Mouse (Mus musculus) hindbrain, embryonic 13.5 days (tissue): ENCODE results near the gene Bmp6. TPM values are rescaled to one million over a fixed set of nuclear protein-coding genes. Genes with fewer than 3 reads are reported as not detected.

Source experiments
- ATAC-seq: fragments of 200-750 bp; cut with Nextera tagmentation; 2 replicates; pipeline ENCODE4 v1.8.0; 2017; ENCODE audit warnings: moderate TSS enrichment; ENCODE audit not compliant: low FRiP score
- H3K27ac ChIP-seq: fragments of 300-500 bp; sonication (generic); 2 replicates; pipeline ENCODE4 v1.5.1; 2015; ENCODE audit warnings: inconsistent platforms, mild to moderate bottlenecking, moderate library complexity
- H3K27me3 ChIP-seq: fragments of 300-500 bp; sonication (generic); 2 replicates; pipeline ENCODE4 v1.6.1; 2015; ENCODE audit warnings: mild to moderate bottlenecking, inconsistent platforms
- H3K36me3 ChIP-seq: fragments of 300-500 bp; sonication (generic); 2 replicates; pipeline ENCODE4 v1.6.1; 2015; ENCODE audit warnings: mild to moderate bottlenecking, inconsistent platforms
- H3K4me1 ChIP-seq: fragments of 300-500 bp; sonication (generic); replicated peaks from 2 replicates; pipeline ENCODE4 v1.6.1; 2015; ENCODE audit warnings: inconsistent platforms
- H3K4me2 ChIP-seq: fragments of 300-500 bp; sonication (generic); 2 replicates; pipeline ENCODE4 v1.6.1; 2015; ENCODE audit warnings: inconsistent platforms, mild to moderate bottlenecking, moderate library complexity
- H3K4me3 ChIP-seq: fragments of 300-500 bp; sonication (generic); 2 replicates; pipeline ENCODE4 v1.5.1; 2015; ENCODE audit warnings: mild to moderate bottlenecking, inconsistent platforms
- H3K9ac ChIP-seq: fragments of 300-500 bp; sonication (generic); 2 replicates; pipeline ENCODE4 v1.6.1; 2015; ENCODE audit warnings: mild to moderate bottlenecking, inconsistent platforms
- H3K9me3 ChIP-seq: fragments of 300-500 bp; sonication (generic); 2 replicates; pipeline ENCODE4 v1.6.1; 2016; ENCODE audit warnings: inconsistent platforms
- WGBS: fragments of 180-500 bp; shearing (Covaris S2); methylation state at CpG from one replicate; pipeline ENCODE4 v1.1.7; 2015; 5-methylcytosine and 5-hydroxymethylcytosine counted together
- polyA plus RNA-seq: library from polyadenylated mRNA; unstranded; fragments of >200 nt; fragmentation: Nextera tagmentation; extraction: Ambion mirVana; gene quantifications from 2 replicates; pipeline ENCODE4 v1.2.1, GENCODE M21; 2015

Gene Bmp6
- polyA plus RNA-seq, 1 experiment from 2014 or later = 3.1 TPM

GRCm38 (mm10) chr13:38527041-38527796, 182.3 kb downstream of the Bmp6 start:
- ATAC-seq = peak; percentile 34; the same call in 1 of the 2 replicates
- 11% methylated on average over 15 of the region's 15 CpGs for WGBS
- Histone ChIP-seq H3K4me3 (peak overlapping the region; percentile 60), H3K27ac (peak overlapping the region; percentile 87), H3K9ac (peak overlapping the region; percentile 76), H3K27me3 (peaks cover 6% of the 10 kb centered on the region; the same call in 1 of the 2 replicates), H3K36me3 (peaks cover 12% of the 10 kb centered on the region), H3K4me1 (peaks cover 33% of the 10 kb centered on the region), H3K4me2 (peak overlapping the region; percentile 83), H3K9me3 (no peaks in the 10 kb centered on the region)

GRCm38 (mm10) chr13:38527797-38528650, 183.1 kb downstream of the Bmp6 start:
- ATAC-seq = peak; percentile 94
- Histone ChIP-seq H3K9me3 (no peaks in the 10 kb centered on the region), H3K4me2 (peak overlapping the region; percentile 83), H3K36me3 (peaks cover 3% of the 10 kb centered on the region), H3K9ac (peak overlapping the region; percentile 76), H3K4me1 (peaks cover 33% of the 10 kb centered on the region), H3K4me3 (peak overlapping the region; percentile 60), H3K27ac (peak overlapping the region; percentile 87), H3K27me3 (peaks cover 6% of the 10 kb centered on the region; the same call in 1 of the 2 replicates)
- under 1% methylated on average over 79 of the region's 87 CpGs for WGBS

- H3K4me3 ChIP-seq = peak within 1 kb of the TSS; percentile 60
- 61% methylated on average over 9 of the region's 9 CpGs for WGBS
- no peaks in the 10 kb centered on the region for H3K9me3 ChIP-seq
- H3K9ac ChIP-seq = peak within 1 kb of the TSS; percentile 76
- H3K27me3 ChIP-seq = peaks cover 6% of the 10 kb centered on the region; the same call in 1 of the 2 replicates
- peak within 1 kb of the TSS; percentile 83 for H3K4me2 ChIP-seq
- H3K4me1 ChIP-seq = peaks cover 33% of the 10 kb centered on the region
- no peaks in the 10 kb centered on the region for H3K36me3 ChIP-seq
- H3K27ac ChIP-seq = peak within 1 kb of the TSS; percentile 87
- ATAC-seq = no peak
Observed at GRCm38 (mm10) chr13:38528687-38529294, 183.9 kb downstream of the Bmp6 start, which contains the start of gene Txndc5. Txndc5 (minus strand) TSS chr13:38528824.

- H3K27ac ChIP-seq = no peak overlapping the region
- no peaks in the 10 kb centered on the region for H3K9me3 ChIP-seq
- peaks cover 33% of the 10 kb centered on the region for H3K4me1 ChIP-seq
- H3K9ac ChIP-seq = no peak overlapping the region
- no peak for ATAC-seq
- H3K4me2 ChIP-seq = no peak overlapping the region
- H3K36me3 ChIP-seq = no peaks in the 10 kb centered on the region
- H3K27me3 ChIP-seq = peaks cover 6% of the 10 kb centered on the region; the same call in 1 of the 2 replicates
- no peak overlapping the region for H3K4me3 ChIP-seq
- 93% methylated on average over 6 of the region's 6 CpGs for WGBS
Observed at GRCm38 (mm10) chr13:38529576-38529975, 184.7 kb downstream of the Bmp6 start.

- Histone ChIP-seq H3K36me3 (no peaks in the 10 kb centered on the region), H3K4me3 (no peak overlapping the region), H3K27me3 (peaks cover 6% of the 10 kb centered on the region; the same call in 1 of the 2 replicates), H3K4me2 (no peak overlapping the region), H3K4me1 (peaks cover 17% of the 10 kb centered on the region), H3K27ac (no peak overlapping the region), H3K9me3 (no peaks in the 10 kb centered on the region), H3K9ac (no peak overlapping the region)
- ATAC-seq = no peak
- 91% methylated on average over 4 of the region's 4 CpGs for WGBS
Observed at GRCm38 (mm10) chr13:38531498-38531897, 186.6 kb downstream of the Bmp6 start.

GRCm38 (mm10) chr13:38533461-38533860, 188.6 kb downstream of the Bmp6 start:
- H3K27me3 ChIP-seq = peaks cover 6% of the 10 kb centered on the region; the same call in 1 of the 2 replicates
- no peak overlapping the region for H3K9ac ChIP-seq
- H3K4me3 ChIP-seq = no peak overlapping the region
- 87% methylated on average over 10 of the region's 10 CpGs for WGBS
- H3K4me1 ChIP-seq = peaks cover 5% of the 10 kb centered on the region; the same call in 1 of the 2 replicates
- no peak overlapping the region for H3K4me2 ChIP-seq
- H3K36me3 ChIP-seq = no peaks in the 10 kb centered on the region
- H3K9me3 ChIP-seq = no peaks in the 10 kb centered on the region
- no peak for ATAC-seq
- H3K27ac ChIP-seq = no peak overlapping the region

GRCm38 (mm10) chr13:38534016-38534415, 189.1 kb downstream of the Bmp6 start:
- 68% methylated on average over 6 of the region's 6 CpGs for WGBS
- ATAC-seq = no peak

GRCm38 (mm10) chr13:38534731-38535130, 189.8 kb downstream of the Bmp6 start:
- no peak overlapping the region for H3K4me2 ChIP-seq
- H3K4me3 ChIP-seq = no peak overlapping the region
- H3K27me3 ChIP-seq = peaks cover 3% of the 10 kb centered on the region; the same call in 1 of the 2 replicates
- WGBS = 86% methylated on average over 6 of the region's 6 CpGs
- no peak overlapping the region for H3K9ac ChIP-seq
- H3K9me3 ChIP-seq = no peaks in the 10 kb centered on the region
- H3K4me1 ChIP-seq = no peaks in the 10 kb centered on the region
- no peak for ATAC-seq
- H3K36me3 ChIP-seq = no peaks in the 10 kb centered on the region
- no peak overlapping the region for H3K27ac ChIP-seq

More at GRCm38 (mm10) chr13:38534016-38534415, 189.1 kb downstream of the Bmp6 start:
- Histone ChIP-seq H3K4me2 (no peak overlapping the region), H3K4me1 (no peaks in the 10 kb centered on the region), H3K27ac (no peak overlapping the region), H3K27me3 (peaks cover 6% of the 10 kb centered on the region; the same call in 1 of the 2 replicates), H3K9me3 (no peaks in the 10 kb centered on the region), H3K36me3 (no peaks in the 10 kb centered on the region), H3K4me3 (no peak overlapping the region), H3K9ac (no peak overlapping the region)

GRCm38 (mm10) chr13:38537521-38537920, 192.6 kb downstream of the Bmp6 start:
- Histone ChIP-seq H3K9me3 (no peaks in the 10 kb centered on the region), H3K36me3 (no peaks in the 10 kb centered on the region), H3K27ac (no peak overlapping the region), H3K4me1 (no peaks in the 10 kb centered on the region), H3K4me2 (no peak overlapping the region), H3K9ac (no peak overlapping the region), H3K27me3 (no peaks in the 10 kb centered on the region), H3K4me3 (no peak overlapping the region)
- no peak for ATAC-seq

- Histone ChIP-seq H3K27ac (no peak overlapping the region), H3K4me3 (no peak overlapping the region), H3K4me2 (no peak overlapping the region), H3K27me3 (no peaks in the 10 kb centered on the region), H3K9ac (no peak overlapping the region), H3K36me3 (no peaks in the 10 kb centered on the region), H3K9me3 (no peaks in the 10 kb centered on the region), H3K4me1 (no peaks in the 10 kb centered on the region)
- ATAC-seq = no peak
- 94% methylated on average over 7 of the region's 7 CpGs for WGBS
Observed at GRCm38 (mm10) chr13:38539192-38539900, 194.4 kb downstream of the Bmp6 start.

- Histone ChIP-seq H3K9ac (no peak overlapping the region), H3K27ac (no peak overlapping the region), H3K4me3 (no peak overlapping the region), H3K9me3 (no peaks in the 10 kb centered on the region), H3K4me1 (no peaks in the 10 kb centered on the region), H3K27me3 (no peaks in the 10 kb centered on the region), H3K4me2 (no peak overlapping the region), H3K36me3 (no peaks in the 10 kb centered on the region)
- 72% methylated on average over 8 of the region's 8 CpGs for WGBS
- no peak for ATAC-seq
Observed at GRCm38 (mm10) chr13:38543455-38544125, 198.7 kb downstream of the Bmp6 start.
